Mouse (Mus musculus): ENCODE data around the gene Lamc3. TPM values are rescaled to one million over a fixed set of nuclear protein-coding genes. Genes with fewer than 3 reads are reported as not detected.
A peak's percentile ranks its signal among the peaks of the same experiment; 100 is the strongest.

Gene Lamc3
- polyA plus RNA-seq, 1 experiment: not detected

DNA sequence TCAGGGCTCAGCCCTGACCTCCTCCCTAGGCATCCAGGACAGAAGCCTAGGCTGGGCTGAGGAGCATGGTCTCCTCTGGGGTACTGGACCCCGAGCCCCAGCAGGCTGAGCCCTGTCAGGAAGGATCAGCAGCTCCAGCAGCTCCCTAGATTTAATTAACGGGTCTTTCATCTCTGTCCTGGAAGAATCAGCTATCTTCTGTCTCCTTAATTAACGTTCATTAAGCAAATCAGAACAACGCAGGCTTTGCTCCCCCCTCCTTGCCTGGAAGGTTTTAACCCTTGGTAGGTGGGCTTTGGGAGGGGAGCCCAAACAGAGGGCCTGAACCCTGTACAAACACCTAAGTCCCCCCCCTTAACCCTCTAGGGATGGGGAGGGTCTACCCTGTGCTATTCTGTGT lies 4.0 kb upstream of the Lamc3 start:
- H3K4me3 ChIP-seq (replicated peaks; ENCODE audit: control insufficient read depth, low read depth, low read length): no peak overlapping the region
- WGBS: 69% methylated on average over 4 of the region's 4 CpGs
- TF ChIP-seq CTCF (IDR thresholded peaks at IDR 0.05; ENCODE audit: control insufficient read depth, insufficient read depth, low read length) (no peak), POLR2A (IDR thresholded peaks at IDR 0.05; ENCODE audit: borderline replicate concordance, control insufficient read depth, low read depth, low read length) (no peak)
- no peak overlapping the region for H3K27ac ChIP-seq (ENCODE audit: control insufficient read depth, insufficient read depth, low read depth, low read length, poor library complexity)
- no peaks in the 10 kb centered on the region for H3K4me1 ChIP-seq (ENCODE audit: control insufficient read depth, insufficient read depth, low read length)

DNA sequence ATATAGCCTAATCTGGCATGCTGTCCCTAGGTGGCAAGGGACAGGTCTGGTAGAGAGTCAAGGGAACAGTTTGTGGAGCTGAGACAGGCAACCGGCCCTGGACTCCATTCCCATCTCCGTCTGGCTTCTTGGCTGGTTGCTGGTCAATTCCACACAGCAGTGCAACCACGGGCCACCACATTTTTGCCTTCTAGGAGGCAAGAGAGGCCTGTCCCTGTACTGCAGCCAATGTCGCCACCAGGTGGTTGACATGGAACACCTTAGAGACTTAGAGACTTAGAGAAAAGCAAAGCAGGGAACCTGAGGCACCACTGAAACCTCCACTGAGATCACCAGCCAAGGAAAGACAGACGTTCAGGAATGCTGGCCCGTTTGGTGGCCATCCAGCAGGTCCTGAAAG lies 2.3 kb upstream of the Lamc3 start:
- no peak overlapping the region for H3K27ac ChIP-seq (ENCODE audit: control insufficient read depth, insufficient read depth, low read depth, low read length, poor library complexity)
- TF ChIP-seq POLR2A (IDR thresholded peaks at IDR 0.05; ENCODE audit: borderline replicate concordance, control insufficient read depth, low read depth, low read length): no peak
- TF ChIP-seq CTCF (IDR thresholded peaks at IDR 0.05; ENCODE audit: control insufficient read depth, insufficient read depth, low read length): peak; percentile 43
- 16% methylated on average over 6 of the region's 6 CpGs for WGBS

DNA sequence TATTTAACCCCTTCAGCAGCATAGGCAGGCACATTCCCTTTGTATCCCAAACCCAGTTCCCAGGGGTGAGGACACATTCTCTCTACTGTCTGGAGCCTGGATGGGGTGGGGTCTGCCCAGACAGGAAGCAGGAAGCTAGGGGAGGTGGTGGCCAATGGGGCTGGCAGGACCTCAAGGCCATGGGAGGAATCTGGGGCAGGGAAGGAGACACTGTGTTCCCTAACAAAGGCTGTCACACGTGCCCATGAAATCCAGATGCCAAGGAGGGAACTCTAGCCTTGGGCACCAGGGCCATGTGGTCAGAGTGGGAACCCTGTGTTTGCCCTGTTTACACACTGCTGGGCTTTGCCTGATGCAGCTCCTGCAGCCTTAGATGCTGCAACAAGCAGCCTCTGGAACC lies 1.8 kb downstream of the Lamc3 start:
- 25% methylated on average over 1 of the region's 1 CpGs for WGBS
- TF ChIP-seq CTCF (IDR thresholded peaks at IDR 0.05; ENCODE audit: control insufficient read depth, insufficient read depth, low read length): no peak
- no peak for TF ChIP-seq POLR2A (IDR thresholded peaks at IDR 0.05; ENCODE audit: borderline replicate concordance, control insufficient read depth, low read depth, low read length)
- no peak overlapping the region for H3K4me3 ChIP-seq (replicated peaks; ENCODE audit: control insufficient read depth, low read depth, low read length)
- no peaks in the 10 kb centered on the region for H3K4me1 ChIP-seq (ENCODE audit: control insufficient read depth, insufficient read depth, low read length)
- H3K27ac ChIP-seq (ENCODE audit: control insufficient read depth, insufficient read depth, low read depth, low read length, poor library complexity): no peak overlapping the region

More for the DNA sequence above, 2.3 kb upstream of the Lamc3 start:
- no peaks in the 10 kb centered on the region for H3K4me1 ChIP-seq (ENCODE audit: control insufficient read depth, insufficient read depth, low read length)
- H3K4me3 ChIP-seq (replicated peaks; ENCODE audit: control insufficient read depth, low read depth, low read length): no peak overlapping the region

DNA sequence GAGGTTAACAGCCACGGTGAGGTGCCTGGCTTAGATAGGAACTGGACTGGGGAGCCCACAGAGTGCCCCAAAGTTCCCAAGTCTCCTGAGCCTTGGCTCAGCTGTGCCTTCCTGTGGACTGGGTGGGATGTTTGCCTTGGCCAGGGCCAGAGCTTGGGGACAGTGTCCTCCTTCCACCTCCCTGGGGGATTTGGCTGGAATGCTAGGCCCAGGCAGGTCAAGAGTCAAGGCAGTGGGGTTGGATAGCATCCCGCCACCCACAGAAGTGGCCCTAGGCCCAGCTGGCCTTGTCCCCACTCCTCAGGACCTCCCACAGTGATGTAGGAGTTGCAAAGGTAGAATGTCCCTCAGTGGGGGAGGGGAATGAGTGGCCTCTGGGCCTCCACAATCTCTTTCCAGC lies 4.1 kb downstream of the Lamc3 start:
- no peak overlapping the region for H3K4me3 ChIP-seq (replicated peaks; ENCODE audit: control insufficient read depth, low read depth, low read length)
- H3K27ac ChIP-seq (ENCODE audit: control insufficient read depth, insufficient read depth, low read depth, low read length, poor library complexity): no peak overlapping the region
- whole genome bisulfite sequencing: 90% methylated on average over 2 of the region's 2 CpGs
- H3K4me1 ChIP-seq (ENCODE audit: control insufficient read depth, insufficient read depth, low read length): no peaks in the 10 kb centered on the region
- TF ChIP-seq CTCF (IDR thresholded peaks at IDR 0.05; ENCODE audit: control insufficient read depth, insufficient read depth, low read length) (no peak), POLR2A (IDR thresholded peaks at IDR 0.05; ENCODE audit: borderline replicate concordance, control insufficient read depth, low read depth, low read length) (no peak)

DNA sequence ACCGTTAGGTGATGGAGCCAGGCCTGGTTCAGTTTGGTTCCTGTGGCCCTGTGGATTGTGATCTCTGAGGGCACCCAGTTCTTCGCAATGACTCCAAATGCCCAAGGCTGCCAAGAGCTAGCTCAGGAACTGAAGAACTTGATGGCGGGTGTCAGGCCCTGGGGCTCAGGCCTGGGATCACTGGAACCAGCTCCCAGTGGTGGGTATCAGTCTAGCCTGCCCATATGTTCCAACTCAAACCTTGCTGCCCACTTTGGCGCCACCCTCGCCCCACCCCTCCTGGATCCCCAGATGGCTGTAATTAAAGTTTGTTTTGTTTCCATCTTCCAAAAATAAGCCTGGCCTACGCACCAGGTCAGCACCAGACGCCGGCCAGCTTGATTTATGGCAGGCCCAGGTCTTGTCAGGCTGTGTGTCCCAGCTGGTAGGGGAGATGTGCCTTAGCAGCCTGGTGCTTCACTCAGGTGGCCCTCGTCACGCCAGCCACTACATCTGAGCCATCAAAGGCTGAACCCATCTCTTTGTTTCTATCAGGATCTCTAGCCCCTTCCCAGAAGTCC lies 6.1 kb downstream of the Lamc3 start:
- no peak for TF ChIP-seq POLR2A (IDR thresholded peaks at IDR 0.05; ENCODE audit: borderline replicate concordance, control insufficient read depth, low read depth, low read length)
- no peak for TF ChIP-seq CTCF (IDR thresholded peaks at IDR 0.05; ENCODE audit: control insufficient read depth, insufficient read depth, low read length)
- 76% methylated on average over 10 of the region's 10 CpGs for WGBS
- Histone ChIP-seq H3K4me3 (replicated peaks; ENCODE audit: control insufficient read depth, low read depth, low read length) (no peak overlapping the region), H3K4me1 (ENCODE audit: control insufficient read depth, insufficient read depth, low read length) (no peaks in the 10 kb centered on the region), H3K27ac (ENCODE audit: control insufficient read depth, insufficient read depth, low read depth, low read length, poor library complexity) (no peak overlapping the region)

DNA sequence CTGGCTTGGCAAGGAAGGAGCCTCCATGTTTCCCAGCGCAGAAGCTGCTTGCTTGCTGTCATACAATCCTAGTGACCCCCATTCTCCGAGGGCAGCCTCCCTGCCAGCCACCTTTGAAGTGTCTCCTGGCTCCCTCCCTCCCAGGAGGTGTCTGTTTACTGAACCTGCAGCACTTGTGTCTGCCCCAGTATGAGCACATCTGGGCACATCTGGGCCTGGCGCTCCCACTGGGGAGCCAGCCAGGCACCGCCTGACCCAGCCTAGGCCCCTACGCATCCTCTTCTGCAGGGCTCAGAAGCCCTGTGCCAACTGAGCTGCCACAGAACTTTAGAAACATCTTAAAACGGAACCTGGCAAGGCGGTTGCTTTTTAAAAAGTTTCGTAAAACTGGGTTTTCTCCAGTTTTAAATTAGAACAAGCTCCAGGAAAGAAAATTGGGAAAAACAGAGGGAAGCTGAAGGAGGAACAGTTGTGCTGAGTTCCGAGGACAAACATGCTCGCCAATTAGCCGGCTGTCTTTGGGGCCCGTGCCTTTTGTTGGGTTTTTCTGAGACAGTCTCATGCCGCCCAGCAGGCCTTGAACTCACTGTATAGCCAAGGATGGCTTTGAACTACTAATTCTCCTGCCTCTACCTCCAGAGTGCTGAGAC lies 7.3 kb downstream of the Lamc3 start:
- no peak for TF ChIP-seq CTCF (IDR thresholded peaks at IDR 0.05; ENCODE audit: control insufficient read depth, insufficient read depth, low read length)
- TF ChIP-seq POLR2A (IDR thresholded peaks at IDR 0.05; ENCODE audit: borderline replicate concordance, control insufficient read depth, low read depth, low read length): no peak
- Histone ChIP-seq H3K4me1 (ENCODE audit: control insufficient read depth, insufficient read depth, low read length) (no peaks in the 10 kb centered on the region), H3K27ac (ENCODE audit: control insufficient read depth, insufficient read depth, low read depth, low read length, poor library complexity) (no peak overlapping the region), H3K4me3 (replicated peaks; ENCODE audit: control insufficient read depth, low read depth, low read length) (no peak overlapping the region)
- WGBS: 77% methylated on average over 13 of the region's 13 CpGs

DNA sequence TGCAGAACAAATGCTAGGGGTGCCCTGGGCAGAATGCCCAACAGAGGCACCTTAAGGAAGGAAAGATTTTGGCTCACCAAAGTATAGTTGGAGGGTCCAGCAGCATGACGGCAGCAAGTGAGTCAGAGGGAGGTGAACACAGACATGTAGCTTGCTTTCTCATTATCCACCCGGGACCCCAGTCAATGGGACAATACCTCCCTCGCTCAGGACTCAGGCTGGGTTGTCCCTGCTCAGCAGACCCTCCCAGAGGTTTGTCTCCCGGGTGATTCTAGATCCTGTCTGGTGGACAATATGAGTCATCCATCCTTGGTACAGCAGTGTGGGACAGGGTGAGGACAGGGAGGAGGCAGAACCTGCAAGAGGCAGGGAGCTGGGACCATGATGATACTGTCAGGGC lies 13.8 kb downstream of the Lamc3 start:
- TF ChIP-seq POLR2A (IDR thresholded peaks at IDR 0.05; ENCODE audit: borderline replicate concordance, control insufficient read depth, low read depth, low read length) (no peak), CTCF (IDR thresholded peaks at IDR 0.05; ENCODE audit: control insufficient read depth, insufficient read depth, low read length) (no peak)
- WGBS: 79% methylated on average over 4 of the region's 4 CpGs
- no peak overlapping the region for H3K27ac ChIP-seq (ENCODE audit: control insufficient read depth, insufficient read depth, low read depth, low read length, poor library complexity)
- no peaks in the 10 kb centered on the region for H3K4me1 ChIP-seq (ENCODE audit: control insufficient read depth, insufficient read depth, low read length)
- H3K4me3 ChIP-seq (replicated peaks; ENCODE audit: control insufficient read depth, low read depth, low read length): no peak overlapping the region

DNA sequence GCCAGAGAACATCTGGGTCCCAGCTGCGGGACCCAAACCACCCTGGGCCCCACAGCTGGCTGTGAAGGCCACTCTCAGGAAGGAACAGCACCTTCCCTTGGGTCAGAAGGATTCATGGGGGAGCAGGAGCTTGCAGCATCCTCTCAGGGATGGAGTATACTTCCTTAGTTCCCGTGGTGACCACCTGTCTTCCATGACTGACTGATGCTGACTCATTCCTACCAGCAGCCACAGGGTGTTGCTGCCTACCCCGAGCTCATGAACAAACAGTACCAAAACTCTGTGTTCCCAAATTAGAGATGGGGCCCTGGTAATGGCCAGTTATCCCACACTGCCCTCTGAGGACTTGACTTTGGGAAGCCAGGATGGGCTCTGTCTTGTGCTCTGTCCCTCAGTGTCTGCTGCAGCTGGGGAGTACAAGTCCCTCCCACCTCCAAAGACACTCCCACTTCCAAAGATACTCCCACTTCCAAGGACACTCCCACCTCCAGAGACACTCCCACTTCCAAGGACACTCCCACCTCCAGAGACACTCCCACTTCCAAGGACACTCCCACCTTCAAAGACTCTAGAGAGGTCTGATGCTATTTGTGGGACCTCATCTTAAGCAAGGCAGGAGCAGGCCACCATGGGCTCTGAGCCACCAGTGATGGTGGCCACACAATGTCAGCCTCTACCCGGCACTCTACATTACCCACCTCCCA lies 14.7 kb downstream of the Lamc3 start:
- TF ChIP-seq POLR2A (IDR thresholded peaks at IDR 0.05; ENCODE audit: borderline replicate concordance, control insufficient read depth, low read depth, low read length): no peak
- TF ChIP-seq CTCF (IDR thresholded peaks at IDR 0.05; ENCODE audit: control insufficient read depth, insufficient read depth, low read length): no peak
- H3K27ac ChIP-seq (ENCODE audit: control insufficient read depth, insufficient read depth, low read depth, low read length, poor library complexity): no peak overlapping the region
- 31% methylated on average over 4 of the region's 4 CpGs for WGBS
- H3K4me3 ChIP-seq (replicated peaks; ENCODE audit: control insufficient read depth, low read depth, low read length): no peak overlapping the region
- H3K4me1 ChIP-seq (ENCODE audit: control insufficient read depth, insufficient read depth, low read length): no peaks in the 10 kb centered on the region
